Mouse (Mus musculus) intestine, embryonic 14.5 days (tissue): ENCODE data around the gene Hells. TPM values are rescaled to one million over a fixed set of nuclear protein-coding genes. Genes with fewer than 3 reads are reported as not detected.

Experiments
- ATAC-seq: fragments of 200-750 bp; cut with Nextera tagmentation; replicated peaks from 2 replicates; pipeline ENCODE4 v1.8.0; 2017; ENCODE audit warnings: low read depth, moderate number of reproducible peaks, moderate TSS enrichment, moderate library complexity; ENCODE audit not compliant: low FRiP score, low TSS enrichment
- DNase-seq: peaks from one replicate; pipeline ENCODE4 v3.0.0-alpha.2; 2018; ENCODE audit warnings: low spot score
- H3K27ac ChIP-seq: fragments of 300-500 bp; sonication (generic); 2 replicates; pipeline ENCODE4 v1.5.1; 2014; ENCODE audit warnings: low read depth, mild to moderate bottlenecking, control low read depth
- H3K27me3 ChIP-seq: fragments of 300-500 bp; sonication (generic); replicated peaks from 2 replicates; pipeline ENCODE4 v1.6.1; 2014; ENCODE audit warnings: low read length, control low read depth; ENCODE audit not compliant: control insufficient read depth, insufficient read depth
- H3K36me3 ChIP-seq: fragments of 300-500 bp; sonication (generic); 2 replicates; pipeline ENCODE4 v1.6.1; 2014; ENCODE audit warnings: low read length, control low read depth; ENCODE audit not compliant: control insufficient read depth, insufficient read depth
- H3K4me1 ChIP-seq: fragments of 300-500 bp; sonication (generic); replicated peaks from 2 replicates; pipeline ENCODE4 v1.6.1; 2014; ENCODE audit warnings: low read length, control low read depth, mixed read lengths; ENCODE audit not compliant: control insufficient read depth, insufficient read depth
- H3K4me2 ChIP-seq: fragments of 300-500 bp; sonication (generic); 2 replicates; pipeline ENCODE4 v1.6.1; 2014; ENCODE audit warnings: low read length
- H3K4me3 ChIP-seq: fragments of 300-500 bp; sonication (generic); 2 replicates; pipeline ENCODE4 v1.5.1; 2014; ENCODE audit warnings: low read depth, low read length, control low read depth, mixed read lengths
- H3K9ac ChIP-seq: fragments of 300-500 bp; sonication (generic); 2 replicates; pipeline ENCODE4 v1.6.1; 2014; ENCODE audit warnings: mild to moderate bottlenecking, low read length
- H3K9me3 ChIP-seq: fragments of 300-500 bp; sonication (generic); 2 replicates; pipeline ENCODE4 v1.6.1; 2016; ENCODE audit warnings: low read length, control low read depth; ENCODE audit not compliant: control insufficient read depth
- WGBS: fragments of 180-500 bp; shearing (Covaris S2); extraction: QIAGEN DNeasy Blood & Tissue Kit; methylation state at CpG from one replicate; pipeline ENCODE4 v1.1.7; 2014; 5-methylcytosine and 5-hydroxymethylcytosine counted together
- polyA plus RNA-seq: library from polyadenylated mRNA; unstranded; fragments of >200 nt; fragmentation: Nextera tagmentation; extraction: Ambion mirVana; gene quantifications from 2 replicates; pipeline ENCODE4 v1.2.1, GENCODE M21; 2014

Gene Hells
- polyA plus RNA-seq, 1 experiment from 2014 or later = 56.6 TPM

DNA sequence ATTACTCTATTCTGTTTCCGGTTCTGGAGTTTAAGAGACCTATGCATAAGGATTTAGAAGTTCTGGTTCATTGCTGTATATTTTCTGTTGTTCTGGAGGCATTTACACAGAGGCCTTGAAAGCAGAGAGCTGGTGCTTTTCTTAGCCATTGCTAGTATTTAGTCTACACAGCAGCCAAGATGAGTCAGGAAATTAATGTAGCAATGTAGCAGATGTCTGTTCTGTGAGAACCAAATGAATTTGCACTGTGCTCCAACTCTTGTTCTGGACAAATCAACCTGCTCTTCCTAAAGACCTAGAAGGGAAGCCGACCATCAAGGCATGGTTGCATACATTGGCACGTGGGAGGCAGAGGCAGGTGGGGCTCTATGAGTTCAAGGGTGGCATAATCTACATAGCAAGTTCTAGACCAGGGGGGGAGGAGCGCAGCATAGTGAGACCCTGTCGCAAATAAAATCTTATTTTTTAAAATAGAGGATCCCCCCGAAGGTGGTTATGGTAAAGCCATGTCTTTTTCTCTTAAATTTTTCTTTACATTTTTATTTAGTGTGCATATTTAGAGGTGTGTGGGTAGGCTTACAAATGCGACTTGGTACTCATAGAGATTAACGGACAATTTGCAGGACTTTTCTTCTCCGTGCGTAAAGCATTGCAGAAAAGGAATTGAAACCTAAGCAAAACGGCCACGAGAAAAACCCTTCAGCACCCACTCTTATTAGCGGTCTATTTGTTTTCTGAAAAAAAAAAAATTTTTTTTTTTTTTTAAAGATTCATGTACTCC, 1.1 kb upstream of the Hells start:
- H3K9ac ChIP-seq = peak overlapping the region; percentile 96
- H3K9me3 ChIP-seq = no peaks in the 10 kb centered on the region
- peak overlapping the region; percentile 88 for H3K4me3 ChIP-seq
- peaks cover 15% of the 10 kb centered on the region for H3K4me1 ChIP-seq
- H3K36me3 ChIP-seq = peaks cover 21% of the 10 kb centered on the region
- no peak overlapping the region for H3K27ac ChIP-seq
- ATAC-seq (no peak), DNase-seq (no peak)
- 66% methylated on average over 13 of the region's 13 CpGs for WGBS
- no peaks in the 10 kb centered on the region for H3K27me3 ChIP-seq
- H3K4me2 ChIP-seq = peak overlapping the region; percentile 95

GRCm38 (mm10) chr19:38930252-38930787, 395 bp upstream of the Hells start:
- ATAC-seq (peak; percentile 41; the same call in 1 of the 2 replicates), DNase-seq (no peak)
- Histone ChIP-seq H3K36me3 (peaks cover 27% of the 10 kb centered on the region), H3K9ac (peak overlapping the region; percentile 96), H3K27ac (peak overlapping the region; percentile 90; the same call in 1 of the 2 replicates), H3K4me2 (peak overlapping the region; percentile 95), H3K27me3 (no peaks in the 10 kb centered on the region), H3K4me3 (peak overlapping the region; percentile 88), H3K9me3 (no peaks in the 10 kb centered on the region), H3K4me1 (peaks cover 15% of the 10 kb centered on the region)
- WGBS = 2% methylated on average over 23 of the region's 23 CpGs

DNA sequence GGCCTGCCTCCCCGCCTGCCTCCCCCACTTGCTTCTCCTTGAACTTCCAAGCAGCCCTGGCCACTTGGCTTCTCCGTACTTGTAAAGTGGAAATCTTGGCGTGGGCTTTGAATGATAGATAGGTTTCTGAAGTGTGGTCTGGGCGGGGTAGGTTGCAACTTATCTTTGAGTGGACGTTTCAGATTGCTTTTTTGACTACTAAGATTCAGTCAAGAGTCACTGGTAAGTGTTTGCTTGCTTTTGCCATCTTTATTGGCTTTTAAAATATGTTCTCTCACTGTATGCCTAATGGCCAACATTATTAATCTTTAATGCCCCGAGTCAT, 813 bp downstream of the Hells start:
- peak overlapping the region; percentile 96 for H3K9ac ChIP-seq
- peak overlapping the region; percentile 95 for H3K4me2 ChIP-seq
- peaks cover 15% of the 10 kb centered on the region for H3K4me1 ChIP-seq
- no peak for ATAC-seq
- DNase-seq = no peak
- H3K27ac ChIP-seq = 0 out of 2 replicates have a peak overlapping the region, but pooled peaks have one; percentile 90
- peaks cover 37% of the 10 kb centered on the region for H3K36me3 ChIP-seq
- no peaks in the 10 kb centered on the region for H3K27me3 ChIP-seq
- H3K9me3 ChIP-seq = no peaks in the 10 kb centered on the region
- WGBS = 0% methylated on average over 6 of the region's 6 CpGs
- peak overlapping the region; percentile 88 for H3K4me3 ChIP-seq

- no peak overlapping the region for H3K4me2 ChIP-seq
- no peaks in the 10 kb centered on the region for H3K9me3 ChIP-seq
- no peak overlapping the region for H3K4me3 ChIP-seq
- H3K27ac ChIP-seq = no peak overlapping the region
- H3K36me3 ChIP-seq = peaks cover 72% of the 10 kb centered on the region
- H3K9ac ChIP-seq = no peak overlapping the region
- 90% methylated on average over 2 of the region's 2 CpGs for WGBS
- no peaks in the 10 kb centered on the region for H3K27me3 ChIP-seq
- no peaks in the 10 kb centered on the region for H3K4me1 ChIP-seq
- DNase-seq (no peak), ATAC-seq (no peak)
These were observed 14.0 kb downstream of the Hells start for GRCm38 (mm10) chr19:38944590-38945307.

- Histone ChIP-seq H3K9me3 (no peaks in the 10 kb centered on the region), H3K4me1 (no peaks in the 10 kb centered on the region), H3K9ac (no peak overlapping the region), H3K27ac (no peak overlapping the region), H3K36me3 (peaks cover 38% of the 10 kb centered on the region), H3K4me2 (no peak overlapping the region), H3K4me3 (no peak overlapping the region), H3K27me3 (no peaks in the 10 kb centered on the region)
- ATAC-seq (no peak), DNase-seq (no peak)
- 88% methylated on average over 6 of the region's 6 CpGs for WGBS
These were observed 40.0 kb downstream of the Hells start for GRCm38 (mm10) chr19:38970741-38971140.

DNA sequence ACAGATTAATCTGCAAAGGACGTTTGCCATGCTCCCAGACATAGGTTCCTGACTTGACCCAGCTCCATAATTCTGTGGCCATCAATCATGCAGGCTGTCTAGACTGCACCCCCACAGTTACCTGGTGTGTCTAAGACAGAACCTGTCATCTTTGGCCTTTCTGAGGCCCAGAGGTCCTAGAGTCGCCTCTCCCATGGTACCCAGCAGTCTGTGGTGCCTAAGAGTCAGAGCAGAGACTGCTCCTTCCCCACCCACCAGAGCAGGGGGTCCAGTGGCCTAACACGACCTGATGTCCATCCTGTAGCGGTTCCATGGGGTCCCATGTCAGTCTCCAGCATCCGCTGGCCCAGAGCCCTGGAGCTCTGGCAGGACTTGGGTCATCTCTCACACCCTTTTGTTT, 41.9 kb downstream of the Hells start:
- Histone ChIP-seq H3K4me2 (no peak overlapping the region), H3K4me3 (no peak overlapping the region), H3K9me3 (no peaks in the 10 kb centered on the region), H3K36me3 (peaks cover 24% of the 10 kb centered on the region), H3K9ac (no peak overlapping the region), H3K27me3 (no peaks in the 10 kb centered on the region), H3K27ac (no peak overlapping the region), H3K4me1 (no peaks in the 10 kb centered on the region)
- WGBS = 75% methylated on average over 5 of the region's 5 CpGs
- ATAC-seq (no peak), DNase-seq (no peak)

DNA sequence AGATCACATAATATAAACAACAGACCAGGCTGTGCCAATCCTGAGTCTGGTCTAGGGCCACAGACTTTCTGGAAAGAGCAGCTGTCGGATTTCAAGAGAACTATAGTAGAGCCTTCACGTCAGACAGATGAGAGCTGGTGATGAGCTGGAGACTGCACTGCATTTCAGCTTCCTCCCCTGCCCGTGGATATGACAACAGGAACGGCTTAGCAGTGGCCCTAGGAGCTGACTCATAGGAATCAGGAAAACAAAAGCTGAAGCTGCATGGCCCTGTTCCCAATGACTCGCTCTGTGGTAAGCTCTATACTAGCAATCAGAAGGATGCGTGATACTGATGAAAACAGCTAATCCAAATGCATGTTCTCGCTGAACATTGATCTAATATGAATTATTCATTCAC, 43.0 kb downstream of the Hells start:
- 38% methylated on average over 7 of the region's 7 CpGs for WGBS
- H3K27me3 ChIP-seq = no peaks in the 10 kb centered on the region
- H3K27ac ChIP-seq = no peak overlapping the region
- ATAC-seq (no peak; the same call in 1 of the 2 replicates), DNase-seq (no peak)
- no peak overlapping the region for H3K4me2 ChIP-seq
- H3K36me3 ChIP-seq = peaks cover 22% of the 10 kb centered on the region
- no peak overlapping the region for H3K9ac ChIP-seq
- H3K4me1 ChIP-seq = no peaks in the 10 kb centered on the region
- H3K4me3 ChIP-seq = no peak overlapping the region
- no peaks in the 10 kb centered on the region for H3K9me3 ChIP-seq

GRCm38 (mm10) chr19:38976269-38976668, 45.6 kb downstream of the Hells start:
- no peak overlapping the region for H3K27ac ChIP-seq
- no peak overlapping the region for H3K4me3 ChIP-seq
- H3K36me3 ChIP-seq = peaks cover 4% of the 10 kb centered on the region; the same call in 1 of the 2 replicates
- H3K27me3 ChIP-seq = no peaks in the 10 kb centered on the region
- H3K9me3 ChIP-seq = no peaks in the 10 kb centered on the region
- DNase-seq = no peak
- no peak overlapping the region for H3K4me2 ChIP-seq
- H3K9ac ChIP-seq = no peak overlapping the region
- H3K4me1 ChIP-seq = no peaks in the 10 kb centered on the region
- ATAC-seq = no peak
